Mouse (Mus musculus) hindbrain, embryonic 12.5 days (tissue): ENCODE results near the gene Map1b. TPM values are rescaled to one million over a fixed set of nuclear protein-coding genes. Genes with fewer than 3 reads are reported as not detected.

Experiments
- ATAC-seq: fragments of 200-750 bp; cut with Nextera tagmentation; 2 replicates; pipeline ENCODE4 v1.8.0; 2017; ENCODE audit warnings: moderate TSS enrichment; ENCODE audit not compliant: low FRiP score
- H3K27ac ChIP-seq: fragments of 300-500 bp; sonication (generic); 2 replicates; pipeline ENCODE4 v1.5.1; 2016; ENCODE audit warnings: mild to moderate bottlenecking
- H3K27me3 ChIP-seq: fragments of 300-500 bp; sonication (generic); 2 replicates; pipeline ENCODE4 v1.6.1; 2016; ENCODE audit warnings: mild to moderate bottlenecking
- H3K36me3 ChIP-seq: fragments of 300-500 bp; sonication (generic); 2 replicates; pipeline ENCODE4 v1.6.1; 2016; ENCODE audit warnings: mild to moderate bottlenecking
- H3K4me1 ChIP-seq: fragments of 300-500 bp; sonication (generic); 2 replicates; pipeline ENCODE4 v1.6.1; 2016
- H3K4me2 ChIP-seq: fragments of 300-500 bp; sonication (generic); replicated peaks from 2 replicates; pipeline ENCODE4 v1.6.1; 2016; ENCODE audit warnings: mild to moderate bottlenecking
- H3K4me3 ChIP-seq: fragments of 300-500 bp; sonication (generic); 2 replicates; pipeline ENCODE4 v1.5.1; 2016; ENCODE audit warnings: mild to moderate bottlenecking
- H3K9ac ChIP-seq: fragments of 300-500 bp; sonication (generic); 2 replicates; pipeline ENCODE4 v1.6.1; 2016; ENCODE audit warnings: mild to moderate bottlenecking, moderate library complexity
- H3K9me3 ChIP-seq: fragments of 300-500 bp; sonication (generic); replicated peaks from 2 replicates; pipeline ENCODE4 v1.6.1; 2016; ENCODE audit warnings: mild to moderate bottlenecking
- WGBS: fragments of 180-500 bp; shearing (Covaris S2); methylation state at CpG from one replicate; pipeline ENCODE4 v1.1.7; 2016; 5-methylcytosine and 5-hydroxymethylcytosine counted together
- polyA plus RNA-seq: library from polyadenylated mRNA; unstranded; fragments of >200 nt; fragmentation: Nextera tagmentation; extraction: Ambion mirVana; gene quantifications from 2 replicates; pipeline ENCODE4 v1.2.1, GENCODE M21; 2016

Map1b gene
- polyA plus RNA-seq, 1 experiment from 2014 or later: 1,280 TPM

DNA sequence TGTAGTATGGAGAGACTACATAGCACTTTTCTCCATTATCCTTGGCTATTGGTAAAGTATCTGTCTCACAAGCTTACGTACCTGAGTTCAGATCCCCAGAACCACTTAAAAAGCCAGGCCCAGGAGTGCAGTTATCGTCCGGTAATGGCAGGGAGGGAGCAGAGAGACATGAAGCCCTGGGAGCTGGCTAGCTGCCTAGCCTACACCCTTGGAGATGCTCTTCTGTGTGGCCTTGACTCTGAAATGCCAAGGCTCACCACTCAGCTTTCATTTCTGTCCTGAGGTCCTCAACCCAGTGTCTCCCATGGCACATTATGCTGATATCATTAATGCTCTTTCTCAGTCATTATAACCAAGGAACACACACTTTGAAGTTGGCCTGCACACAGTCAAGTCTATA, 104.6 kb downstream of the Map1b start:
- H3K36me3 ChIP-seq: peaks cover 23% of the 10 kb centered on the region
- H3K4me3 ChIP-seq: no peak overlapping the region
- peak overlapping the region; percentile 58; the same call in 1 of the 2 replicates for H3K27ac ChIP-seq
- H3K4me2 ChIP-seq: no peak overlapping the region
- 89% methylated on average over 3 of the region's 3 CpGs for WGBS
- no peaks in the 10 kb centered on the region for H3K27me3 ChIP-seq
- no peaks in the 10 kb centered on the region for H3K9me3 ChIP-seq
- H3K4me1 ChIP-seq: peaks cover 38% of the 10 kb centered on the region
- H3K9ac ChIP-seq: no peak overlapping the region
- no peak for ATAC-seq

GRCm38 (mm10) chr13:99410611-99411515, 105.5 kb downstream of the Map1b start:
- no peak overlapping the region for H3K27ac ChIP-seq
- H3K4me3 ChIP-seq: no peak overlapping the region
- no peaks in the 10 kb centered on the region for H3K27me3 ChIP-seq
- H3K4me1 ChIP-seq: peaks cover 38% of the 10 kb centered on the region
- no peak for ATAC-seq
- H3K4me2 ChIP-seq: no peak overlapping the region
- WGBS: 87% methylated on average over 14 of the region's 14 CpGs
- H3K36me3 ChIP-seq: peaks cover 23% of the 10 kb centered on the region
- H3K9ac ChIP-seq: no peak overlapping the region
- H3K9me3 ChIP-seq: no peaks in the 10 kb centered on the region

- Histone ChIP-seq H3K4me2 (no peak overlapping the region), H3K27ac (no peak overlapping the region), H3K9ac (no peak overlapping the region), H3K36me3 (peaks cover 36% of the 10 kb centered on the region), H3K4me1 (peaks cover 28% of the 10 kb centered on the region), H3K4me3 (no peak overlapping the region), H3K27me3 (no peaks in the 10 kb centered on the region), H3K9me3 (no peaks in the 10 kb centered on the region)
- 51% methylated on average over 2 of the region's 2 CpGs for WGBS
- no peak for ATAC-seq
Measured at GRCm38 (mm10) chr13:99409216-99409615, 107.1 kb downstream of the Map1b start.

DNA sequence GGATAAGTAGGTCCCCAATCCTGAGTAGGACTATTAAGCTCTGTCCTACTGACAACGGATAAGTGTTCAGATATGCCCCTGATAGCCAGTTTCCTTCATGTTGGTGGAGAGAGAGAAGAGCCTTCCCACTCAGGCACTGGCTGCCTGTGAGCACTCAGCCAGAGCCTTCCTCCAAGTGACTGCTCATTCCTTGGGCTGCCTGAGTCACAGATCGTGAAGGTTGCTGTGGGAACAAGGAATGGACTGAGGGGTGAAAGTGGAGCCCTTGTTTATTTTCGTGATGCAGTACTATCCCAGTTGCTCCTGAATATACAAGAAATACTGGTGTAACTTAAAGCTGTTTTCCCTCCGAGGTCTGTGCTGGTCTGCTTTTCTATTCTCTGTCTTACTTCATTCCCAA, 117.0 kb downstream of the Map1b start:
- H3K9me3 ChIP-seq: no peaks in the 10 kb centered on the region
- peaks cover 29% of the 10 kb centered on the region for H3K4me1 ChIP-seq
- H3K36me3 ChIP-seq: 0 out of 2 replicates have a peak, but pooled peaks cover 4% of the 10 kb centered on the region
- no peaks in the 10 kb centered on the region for H3K27me3 ChIP-seq
- no peak overlapping the region for H3K9ac ChIP-seq
- no peak for ATAC-seq
- H3K27ac ChIP-seq: no peak overlapping the region
- WGBS: 80% methylated on average over 4 of the region's 4 CpGs
- H3K4me2 ChIP-seq: no peak overlapping the region
- no peak overlapping the region for H3K4me3 ChIP-seq

DNA sequence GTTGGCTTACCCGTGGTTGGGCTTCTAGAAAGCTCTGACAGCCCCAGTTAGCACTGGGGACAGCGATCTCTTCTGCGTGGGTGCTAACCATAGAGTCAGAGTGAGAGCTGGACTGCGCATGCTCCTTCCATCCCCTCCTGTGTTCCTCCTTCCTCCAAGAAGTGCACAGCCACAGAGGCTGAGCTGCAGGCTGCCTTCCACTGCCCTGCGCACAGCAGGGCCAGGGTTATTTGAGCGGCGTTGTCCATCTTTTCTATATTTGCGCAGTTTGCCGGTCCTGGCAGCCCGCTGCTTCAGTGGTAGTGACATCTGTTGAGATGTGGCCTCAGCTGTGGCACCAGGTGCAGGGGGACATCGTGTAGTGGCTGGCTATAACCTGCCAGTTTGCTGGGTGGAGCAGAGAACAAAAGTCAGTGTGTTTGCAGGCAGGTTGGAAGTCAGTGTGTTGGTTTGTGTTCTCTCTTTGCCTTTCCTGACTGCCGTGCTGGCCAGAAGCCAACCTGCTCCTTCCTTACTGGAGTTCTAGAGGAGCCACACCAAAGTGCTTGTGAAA, 118.1 kb downstream of the Map1b start:
- 82% methylated on average over 12 of the region's 12 CpGs for WGBS
- Histone ChIP-seq H3K27ac (no peak overlapping the region), H3K4me1 (peaks cover 29% of the 10 kb centered on the region), H3K36me3 (no peaks in the 10 kb centered on the region), H3K4me2 (no peak overlapping the region), H3K27me3 (no peaks in the 10 kb centered on the region), H3K9me3 (no peaks in the 10 kb centered on the region), H3K4me3 (no peak overlapping the region), H3K9ac (no peak overlapping the region)
- ATAC-seq: no peak

GRCm38 (mm10) chr13:99397228-99397627, 119.1 kb downstream of the Map1b start:
- Histone ChIP-seq H3K36me3 (no peaks in the 10 kb centered on the region), H3K4me2 (no peak overlapping the region), H3K9ac (no peak overlapping the region), H3K4me3 (no peak overlapping the region), H3K27ac (no peak overlapping the region), H3K27me3 (no peaks in the 10 kb centered on the region), H3K9me3 (no peaks in the 10 kb centered on the region), H3K4me1 (peaks cover 29% of the 10 kb centered on the region)
- WGBS: 35% methylated on average over 7 of the region's 7 CpGs
- ATAC-seq: peak; percentile 91

GRCm38 (mm10) chr13:99395531-99395930, 120.8 kb downstream of the Map1b start:
- H3K36me3 ChIP-seq: no peaks in the 10 kb centered on the region
- H3K9ac ChIP-seq: no peak overlapping the region
- no peak overlapping the region for H3K4me2 ChIP-seq

GRCm38 (mm10) chr13:99394694-99395093, 121.6 kb downstream of the Map1b start:
- H3K27me3 ChIP-seq: no peaks in the 10 kb centered on the region
- no peaks in the 10 kb centered on the region for H3K9me3 ChIP-seq
- no peak overlapping the region for H3K4me2 ChIP-seq
- ATAC-seq: no peak
- H3K4me3 ChIP-seq: no peak overlapping the region
- peaks cover 29% of the 10 kb centered on the region for H3K4me1 ChIP-seq
- H3K27ac ChIP-seq: no peak overlapping the region
- 68% methylated on average over 3 of the region's 3 CpGs for WGBS
- H3K9ac ChIP-seq: no peak overlapping the region
- H3K36me3 ChIP-seq: no peaks in the 10 kb centered on the region

More at GRCm38 (mm10) chr13:99395531-99395930, 120.8 kb downstream of the Map1b start:
- Histone ChIP-seq H3K4me1 (peaks cover 29% of the 10 kb centered on the region), H3K27me3 (no peaks in the 10 kb centered on the region), H3K4me3 (no peak overlapping the region), H3K9me3 (no peaks in the 10 kb centered on the region), H3K27ac (no peak overlapping the region)
- WGBS: 59% methylated on average over 12 of the region's 12 CpGs
- no peak for ATAC-seq

GRCm38 (mm10) chr13:99393128-99393527, 123.2 kb downstream of the Map1b start:
- Histone ChIP-seq H3K27me3 (no peaks in the 10 kb centered on the region), H3K4me1 (peaks cover 21% of the 10 kb centered on the region), H3K9me3 (no peaks in the 10 kb centered on the region), H3K9ac (no peak overlapping the region), H3K4me2 (no peak overlapping the region), H3K4me3 (no peak overlapping the region), H3K27ac (no peak overlapping the region), H3K36me3 (no peaks in the 10 kb centered on the region)
- ATAC-seq: no peak
- WGBS: 84% methylated on average over 3 of the region's 3 CpGs

DNA sequence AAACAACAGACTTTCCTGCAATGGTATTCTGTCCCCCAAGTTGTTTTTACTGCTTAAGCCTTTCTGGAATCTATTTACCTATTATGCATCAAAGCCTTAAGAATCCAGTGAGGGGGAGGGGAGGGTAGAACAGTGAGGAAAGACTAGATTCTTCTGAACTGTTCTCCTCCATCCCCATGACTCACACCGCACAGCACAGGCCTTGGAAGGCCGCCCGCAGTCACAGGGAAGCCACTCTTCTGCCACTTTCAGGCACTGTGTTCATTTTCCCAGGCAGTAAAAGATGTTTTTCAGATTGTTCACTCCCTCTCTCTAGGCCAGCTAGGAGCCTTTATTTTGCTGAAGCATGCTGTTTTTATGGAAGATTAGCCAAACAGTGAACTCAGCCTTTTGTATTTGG, 124.9 kb downstream of the Map1b start:
- H3K27me3 ChIP-seq: no peaks in the 10 kb centered on the region
- no peak overlapping the region for H3K4me2 ChIP-seq
- no peaks in the 10 kb centered on the region for H3K36me3 ChIP-seq
- H3K4me1 ChIP-seq: peaks cover 12% of the 10 kb centered on the region
- H3K27ac ChIP-seq: 0 out of 2 replicates have a peak overlapping the region, but pooled peaks have one; percentile 44
- no peak for ATAC-seq
- no peaks in the 10 kb centered on the region for H3K9me3 ChIP-seq
- no peak overlapping the region for H3K9ac ChIP-seq
- WGBS: 88% methylated on average over 3 of the region's 3 CpGs
- no peak overlapping the region for H3K4me3 ChIP-seq

- no peak for ATAC-seq
- H3K4me3 ChIP-seq: no peak overlapping the region
- H3K9me3 ChIP-seq: no peaks in the 10 kb centered on the region
- H3K4me2 ChIP-seq: no peak overlapping the region
- 0 out of 2 replicates have a peak, but pooled peaks cover 4% of the 10 kb centered on the region for H3K4me1 ChIP-seq
- H3K9ac ChIP-seq: no peak overlapping the region
- no peaks in the 10 kb centered on the region for H3K36me3 ChIP-seq
- 76% methylated on average over 7 of the region's 7 CpGs for WGBS
- H3K27ac ChIP-seq: no peak overlapping the region
- H3K27me3 ChIP-seq: no peaks in the 10 kb centered on the region
Measured at GRCm38 (mm10) chr13:99387901-99388811, 128.2 kb downstream of the Map1b start.

GRCm38 (mm10) chr13:99386341-99386740, 130.0 kb downstream of the Map1b start:
- Histone ChIP-seq H3K36me3 (no peaks in the 10 kb centered on the region), H3K9ac (no peak overlapping the region), H3K4me1 (0 out of 2 replicates have a peak, but pooled peaks cover 4% of the 10 kb centered on the region), H3K9me3 (no peaks in the 10 kb centered on the region), H3K27me3 (no peaks in the 10 kb centered on the region), H3K4me3 (no peak overlapping the region), H3K4me2 (no peak overlapping the region), H3K27ac (no peak overlapping the region)
- 87% methylated on average over 7 of the region's 7 CpGs for WGBS
- ATAC-seq: no peak
